Mouse (Mus musculus) gastrocnemius, adult 18-20 months (tissue): Measurements from ENCODE around the gene Nkrf. TPM values are rescaled to one million over a fixed set of nuclear protein-coding genes. Genes with fewer than 3 reads are reported as not detected.

Source experiments
- DNase-seq: peaks from one replicate; pipeline ENCODE4 v3.0.0; 2021; ENCODE audit warnings: low spot score
- total RNA-seq, 2 experiments: library from RNA; stranded (reverse); gene quantifications; 2 replicates each; pipeline ENCODE4 v1.2.3; 2021

The Nkrf gene
- total RNA-seq, 2 experiments from 2014 or later: 2.9 to 3.1 TPM

- peak; percentile 78 for DNase-seq
These were observed 38.7 kb downstream of the Nkrf start for GRCm38 (mm10) chrX:36863766-36864608.

- DNase-seq: no peak
These were observed 50.1 kb downstream of the Nkrf start for GRCm38 (mm10) chrX:36852631-36853030.

GRCm38 (mm10) chrX:36847152-36847551 lies 55.5 kb downstream of the Nkrf start:
- DNase-seq: no peak

- no peak for DNase-seq
These were observed 59.2 kb downstream of the Nkrf start for GRCm38 (mm10) chrX:36843346-36843990.

DNA sequence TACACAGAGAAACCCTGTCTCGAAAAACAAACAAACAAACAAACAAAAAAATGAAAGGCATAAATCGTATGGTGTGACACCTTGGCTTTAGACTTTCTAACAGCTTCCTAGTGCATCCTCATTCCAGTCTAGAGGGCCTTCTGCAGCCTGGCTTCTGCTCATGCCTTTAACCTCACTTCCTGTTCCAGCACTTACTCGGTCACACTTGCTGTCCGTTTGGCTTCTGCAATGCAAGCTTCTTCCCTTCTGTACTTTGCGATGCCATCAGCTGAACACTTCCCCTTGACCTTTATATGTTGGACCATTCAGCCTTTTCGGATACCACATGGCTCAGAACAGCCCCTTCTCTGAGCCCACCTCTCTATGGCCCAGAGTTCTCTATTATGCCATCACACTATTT lies 61.0 kb downstream of the Nkrf start:
- no peak for DNase-seq

GRCm38 (mm10) chrX:36839391-36839790 lies 63.3 kb downstream of the Nkrf start:
- no peak for DNase-seq

Other genes starting within 250 kb of the Nkrf start
- gene Slc25a43, start 159.2 kb downstream of the Nkrf start, total RNA-seq: not detected
- 10 to 100 TPM; 58.6 to 65.0 TPM for gene Slc25a5, start 107.2 kb downstream of the Nkrf start, total RNA-seq
- gene Ube2a, start 29.0 kb downstream of the Nkrf start, total RNA-seq: 10 to 100 TPM; 39.5 to 42.1 TPM
- gene C330007P06Rik, start 28.8 kb downstream of the Nkrf start, total RNA-seq: 10 to 100 TPM; 10.3 to 10.7 TPM
- gene Sept6, start 88.9 kb upstream of the Nkrf start, total RNA-seq: 1 to 10 TPM; 1.2 to 1.4 TPM
- not detected for gene Sowahd, start 145.9 kb upstream of the Nkrf start, total RNA-seq
- gene Rpl39, start 182.5 kb upstream of the Nkrf start, total RNA-seq: 100 to 1,000 TPM; 244 to 264 TPM
- 10 to 100 TPM in 1 of 2 experiments, 1 to 10 TPM in 1; 9.7 to 10.5 TPM for gene Upf3b, start 207.4 kb upstream of the Nkrf start, total RNA-seq
- 1 to 10 TPM; 8.6 TPM for gene Nkap, start 223.9 kb upstream of the Nkrf start, total RNA-seq